Mouse (Mus musculus) limb, embryonic 12.5 days (tissue): ENCODE measurements around the gene Tmem33. TPM values are rescaled to one million over a fixed set of nuclear protein-coding genes. Genes with fewer than 3 reads are reported as not detected.

ENCODE experiments used
- polyA plus RNA-seq: library from polyadenylated mRNA; unstranded; fragments of >200 nt; fragmentation: Nextera tagmentation; extraction: Ambion mirVana; gene quantifications from 2 replicates; pipeline ENCODE4 v1.2.1, GENCODE M21; 2016

Tmem33 gene
- polyA plus RNA-seq, 1 experiment from 2014 or later, result 80.3 TPM

Other genes with a start within 250 kb of the Tmem33 start
- 0.13 and 0.15 TPM in 2 replicates for gene Phox2b, start 161.3 kb upstream of the Tmem33 start, polyA plus RNA-seq
- 104 and 114 TPM in 2 replicates for gene Slc30a9, start 46.4 kb downstream of the Tmem33 start, polyA plus RNA-seq
- gene Bend4, start 167.7 kb downstream of the Tmem33 start, polyA plus RNA-seq, result 7.8 and 8.3 TPM in 2 replicates